28 mouse cellular contexts compared by ENCODE assay signal in the genomic region with DNA sequence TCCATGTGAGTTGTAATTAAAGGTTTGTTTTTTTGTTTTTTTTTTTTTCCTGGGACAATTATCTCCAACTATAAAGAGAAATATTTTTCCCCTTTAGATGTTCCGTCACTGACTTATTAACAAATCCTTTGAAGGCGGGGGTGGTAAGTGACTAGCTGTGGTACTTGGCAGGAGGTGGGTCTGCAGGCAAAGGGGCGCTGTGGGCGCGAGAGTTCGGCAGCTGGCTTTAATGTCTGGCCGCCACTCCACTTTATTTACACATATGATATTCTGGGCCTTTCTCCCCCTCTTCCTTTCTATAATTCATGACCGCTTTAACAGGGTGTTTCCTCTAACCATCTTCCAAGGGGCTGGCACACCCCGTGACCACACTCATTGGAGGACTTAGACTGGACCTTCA. TPM values are rescaled to one million over a fixed set of nuclear protein-coding genes. Genes with fewer than 3 reads are reported as not detected.
DNase-seq lines count a peak whose midpoint lies in the region; ATAC-seq and TF ChIP-seq lines count a peak whose summit lies in the region.
"Had no signal": no experiment of that assay in that cellular context is flagged by ENCODE, and none has a peak within 500 bp of the region (broad histone marks: within the 10 kb centered on the region; RNA-seq: fewer than 3 reads in every experiment).

No protein-coding gene starts in this region.

- DNase-seq in forebrain, embryonic 14.5 days (ENCODE audit: low spot score) = peak; percentile 35
- no peak for DNase-seq in forebrain, postnatal 0 days
- DNase-seq in lung, embryonic 14.5 days = peak; percentile 21
- DNase-seq in lung, postnatal 0 days (ENCODE audit: low spot score) = no peak
- no peak for DNase-seq in layer of hippocampus, adult 18-20 months (ENCODE audit: low spot score in 2 of 2)
- DNase-seq: adrenal gland, postnatal 36 days; cerebellum, adult 11 months; cerebellum, postnatal 10 days; gastrocnemius, postnatal 36 days; heart, adult 2 months; kidney, adult 18-20 months; kidney, postnatal 4 days; layer of hippocampus, adult 9-11 months; lung, postnatal 4 days; thymus, postnatal 25 days had no signal

- no peaks in the 10 kb centered on the region for H3K36me3 ChIP-seq in forebrain, embryonic 14.5 days (ENCODE audit: control insufficient read depth, insufficient read depth, low read length)
- H3K36me3 ChIP-seq in forebrain, postnatal 0 days (ENCODE audit: insufficient read depth) = no peaks in the 10 kb centered on the region
- H3K36me3 ChIP-seq in lung, embryonic 14.5 days (ENCODE audit: insufficient read depth) = no peaks in the 10 kb centered on the region
- no peaks in the 10 kb centered on the region for H3K36me3 ChIP-seq in lung, postnatal 0 days (ENCODE audit: insufficient read depth, low read length)
- H3K36me3 ChIP-seq in forebrain, embryonic 15.5 days = no peaks in the 10 kb centered on the region
- H3K36me3 ChIP-seq in midbrain, embryonic 15.5 days (replicated peaks) = no peaks in the 10 kb centered on the region
- H3K36me3 ChIP-seq: embryonic facial prominence, embryonic 10.5 days; limb, embryonic 15.5 days; lung, embryonic 15.5 days had no signal

- no peak for TF ChIP-seq EP300 in lung, postnatal 0 days (IDR thresholded peaks at IDR 0.05)

- no peak overlapping the region for H3K27ac ChIP-seq in forebrain, embryonic 14.5 days (ENCODE audit: low read depth, low read length)
- no peak overlapping the region for H3K27ac ChIP-seq in forebrain, postnatal 0 days (ENCODE audit: low read depth, low read length)
- no peak overlapping the region for H3K27ac ChIP-seq in lung, embryonic 14.5 days (ENCODE audit: low read depth)
- H3K27ac ChIP-seq in lung, postnatal 0 days (ENCODE audit: low read length) = no peak overlapping the region
- H3K27ac ChIP-seq in forebrain, embryonic 15.5 days (replicated peaks) = peak overlapping the region; percentile 70; the same call in 1 of the 2 replicates
- H3K27ac ChIP-seq in midbrain, embryonic 15.5 days = peak overlapping the region; percentile 55
- H3K27ac ChIP-seq: embryonic facial prominence, embryonic 10.5 days; heart, adult 2 months; limb, embryonic 15.5 days; liver, embryonic 14.5 days; lung, embryonic 15.5 days had no signal

- no peak overlapping the region for H3K4me3 ChIP-seq in forebrain, embryonic 14.5 days (ENCODE audit: low read depth, low read length)
- H3K4me3 ChIP-seq in forebrain, postnatal 0 days (ENCODE audit: low read depth, low read length) = no peak overlapping the region
- no peak overlapping the region for H3K4me3 ChIP-seq in lung, embryonic 14.5 days (ENCODE audit: low read depth, low read length)
- H3K4me3 ChIP-seq in lung, postnatal 0 days (ENCODE audit: low read depth, low read length) = no peak overlapping the region
- no peak overlapping the region for H3K4me3 ChIP-seq in forebrain, embryonic 15.5 days
- no peak overlapping the region for H3K4me3 ChIP-seq in midbrain, embryonic 15.5 days
- H3K4me3 ChIP-seq: embryonic facial prominence, embryonic 10.5 days; heart, adult 2 months; limb, embryonic 15.5 days; lung, embryonic 15.5 days had no signal

- WGBS in forebrain, embryonic 14.5 days = 48% methylated on average over 9 of the region's 9 CpGs
- 33% methylated on average over 9 of the region's 9 CpGs for WGBS in forebrain, postnatal 0 days
- 30% methylated on average over 9 of the region's 9 CpGs for WGBS in lung, embryonic 14.5 days
- 40% methylated on average over 9 of the region's 9 CpGs for WGBS in lung, postnatal 0 days
- 54% methylated on average over 9 of the region's 9 CpGs for WGBS in forebrain, embryonic 15.5 days
- 50% methylated on average over 9 of the region's 9 CpGs for WGBS in midbrain, embryonic 15.5 days

- H3K9me3 ChIP-seq in forebrain, embryonic 14.5 days (replicated peaks; ENCODE audit: control insufficient read depth, low read length) = no peaks in the 10 kb centered on the region
- no peaks in the 10 kb centered on the region for H3K9me3 ChIP-seq in forebrain, postnatal 0 days (ENCODE audit: low read length)
- H3K9me3 ChIP-seq in lung, embryonic 14.5 days (ENCODE audit: low read depth, low read length) = no peaks in the 10 kb centered on the region
- H3K9me3 ChIP-seq in lung, postnatal 0 days (ENCODE audit: low read length) = no peaks in the 10 kb centered on the region
- no peaks in the 10 kb centered on the region for H3K9me3 ChIP-seq in forebrain, embryonic 15.5 days
- H3K9me3 ChIP-seq in midbrain, embryonic 15.5 days = no peaks in the 10 kb centered on the region
- H3K9me3 ChIP-seq: embryonic facial prominence, embryonic 10.5 days; limb, embryonic 15.5 days; lung, embryonic 15.5 days had no signal

- 0 out of 2 replicates have a peak, but pooled peaks cover 3% of the 10 kb centered on the region for H3K27me3 ChIP-seq in forebrain, embryonic 14.5 days (replicated peaks; ENCODE audit: control insufficient read depth, insufficient read depth, low read length)
- H3K27me3 ChIP-seq in forebrain, postnatal 0 days (ENCODE audit: insufficient read depth, low read length) = no peaks in the 10 kb centered on the region
- H3K27me3 ChIP-seq in lung, embryonic 14.5 days (ENCODE audit: insufficient read depth, low read length) = no peaks in the 10 kb centered on the region
- no peaks in the 10 kb centered on the region for H3K27me3 ChIP-seq in lung, postnatal 0 days (replicated peaks; ENCODE audit: insufficient read depth, low read length)
- no peaks in the 10 kb centered on the region for H3K27me3 ChIP-seq in forebrain, embryonic 15.5 days
- H3K27me3 ChIP-seq in midbrain, embryonic 15.5 days (replicated peaks) = no peaks in the 10 kb centered on the region
- H3K27me3 ChIP-seq: lung, embryonic 15.5 days had no signal

- no peak overlapping the region for H3K9ac ChIP-seq in forebrain, embryonic 14.5 days (ENCODE audit: low read length)
- H3K9ac ChIP-seq in forebrain, postnatal 0 days = no peak overlapping the region
- H3K9ac ChIP-seq in lung, embryonic 14.5 days = no peak overlapping the region
- H3K9ac ChIP-seq in lung, postnatal 0 days (replicated peaks; ENCODE audit: low read depth) = no peak overlapping the region
- H3K9ac ChIP-seq in forebrain, embryonic 15.5 days (replicated peaks) = no peak overlapping the region
- no peak overlapping the region for H3K9ac ChIP-seq in midbrain, embryonic 15.5 days
- H3K9ac ChIP-seq: limb, embryonic 15.5 days; liver, embryonic 14.5 days; lung, embryonic 15.5 days had no signal

- no peak overlapping the region for H3K4me2 ChIP-seq in forebrain, embryonic 14.5 days (ENCODE audit: low read length)
- no peak overlapping the region for H3K4me2 ChIP-seq in forebrain, postnatal 0 days (ENCODE audit: low read depth)
- no peak overlapping the region for H3K4me2 ChIP-seq in lung, embryonic 14.5 days
- no peak overlapping the region for H3K4me2 ChIP-seq in lung, postnatal 0 days (replicated peaks; ENCODE audit: low read depth, low read length)
- H3K4me2 ChIP-seq in forebrain, embryonic 15.5 days (replicated peaks) = no peak overlapping the region
- H3K4me2 ChIP-seq in midbrain, embryonic 15.5 days = no peak overlapping the region
- H3K4me2 ChIP-seq: limb, embryonic 15.5 days; lung, embryonic 15.5 days had no signal

- no peak for ATAC-seq in forebrain, embryonic 14.5 days
- no peak for ATAC-seq in forebrain, postnatal 0 days
- no peak; the same call in 1 of the 2 replicates for ATAC-seq in lung, embryonic 14.5 days (ENCODE audit: insufficient read depth)
- no peak for ATAC-seq in lung, postnatal 0 days
- ATAC-seq in forebrain, embryonic 15.5 days (replicated peaks) = no peak
- no peak for ATAC-seq in midbrain, embryonic 15.5 days (replicated peaks)
- no peak for ATAC-seq in activated CD4-positive, CD25-positive, alpha-beta regulatory T cell, adult 4 months
- ATAC-seq: CD4-positive, CD25-positive, alpha-beta regulatory T cell, adult 4 months; inflammation-experienced regulatory T-cells, adult 6 months had no signal

- H3K4me1 ChIP-seq in forebrain, embryonic 14.5 days (ENCODE audit: control insufficient read depth, insufficient read depth, low read length) = peaks cover 4% of the 10 kb centered on the region; the same call in 1 of the 2 replicates
- no peaks in the 10 kb centered on the region for H3K4me1 ChIP-seq in forebrain, postnatal 0 days (ENCODE audit: insufficient read depth)
- H3K4me1 ChIP-seq in lung, embryonic 14.5 days (ENCODE audit: insufficient read depth) = no peaks in the 10 kb centered on the region
- H3K4me1 ChIP-seq in lung, postnatal 0 days (ENCODE audit: insufficient read depth, low read depth, low read length) = no peaks in the 10 kb centered on the region
- peaks cover 25% of the 10 kb centered on the region for H3K4me1 ChIP-seq in forebrain, embryonic 15.5 days
- peaks cover 39% of the 10 kb centered on the region for H3K4me1 ChIP-seq in midbrain, embryonic 15.5 days

- TF ChIP-seq CTCF in forebrain, postnatal 0 days (IDR thresholded peaks at IDR 0.05; ENCODE audit: low read depth) = no peak
- TF ChIP-seq CTCF in lung, embryonic 14.5 days (IDR thresholded peaks at IDR 0.05; ENCODE audit: low read depth) = no peak
- no peak for TF ChIP-seq CTCF in lung, postnatal 0 days (IDR thresholded peaks at IDR 0.05)

RNA-seq across cellular contexts. Expression of a gene that starts 5.4 kb away (rescaled TPM):
- not detected in 2 replicates for polyA plus RNA-seq in forebrain, embryonic 14.5 days (2014; fragmentation: Nextera tagmentation; extraction: Ambion mirVana)
- 0.23 TPM in 1 of 2 replicates, not detected in the other for total RNA-seq in forebrain, postnatal 0 days (2014; rRNA removed)
- polyA plus RNA-seq in forebrain, postnatal 0 days (2015; fragmentation: Nextera tagmentation; extraction: Ambion mirVana) = 0.18 TPM in 1 of 2 replicates, not detected in the other
- not detected in 2 replicates for polyA plus RNA-seq in lung, embryonic 14.5 days (2014; fragmentation: Nextera tagmentation; extraction: Ambion mirVana)
- not detected in 2 replicates for polyA plus RNA-seq in lung, postnatal 0 days (2015; fragmentation: Nextera tagmentation; extraction: Ambion mirVana)
- polyA plus RNA-seq in forebrain, embryonic 15.5 days (2015; fragmentation: Nextera tagmentation; extraction: Ambion mirVana) = 1.2 TPM in 2 replicates
- 0.98 and 1.3 TPM in 2 replicates for polyA plus RNA-seq in midbrain, embryonic 15.5 days (2015; fragmentation: Nextera tagmentation; extraction: Ambion mirVana)
- 1 to 10 TPM in 1 of 2 experiments, under 1 TPM in 1; 0.66 to 1.3 TPM for total RNA-seq in layer of hippocampus, adult 18-20 months (2021)
- polyA plus RNA-seq in activated CD4-positive, CD25-positive, alpha-beta regulatory T cell, adult 4 months (2017; shearing (Covaris generic)) = not detected
- total RNA-seq: adrenal gland, postnatal 36 days; gastrocnemius, postnatal 36 days; heart, adult 2 months; heart, postnatal 25 days; megakaryocyte-erythroid progenitor cell, adult 5-6 weeks had no signal
- polyA plus RNA-seq: CD4-positive, CD25-positive, alpha-beta regulatory T cell, adult 4 months; heart, adult 2 months; heart, embryonic 14.5 days; inflammation-experienced regulatory T-cells, adult 6 months; limb, embryonic 15.5 days; liver, embryonic 14.5 days; lung, embryonic 15.5 days; spleen, adult 2 months had no signal

RNA-seq across cellular contexts. Expression of a gene that starts 40.6 kb away (rescaled TPM):
- 14.8 and 15.3 TPM in 2 replicates for polyA plus RNA-seq in forebrain, embryonic 14.5 days (2014; fragmentation: Nextera tagmentation; extraction: Ambion mirVana)
- total RNA-seq in forebrain, postnatal 0 days (2014; rRNA removed) = 19.7 and 30.5 TPM in 2 replicates
- polyA plus RNA-seq in forebrain, postnatal 0 days (2015; fragmentation: Nextera tagmentation; extraction: Ambion mirVana) = 20.2 and 31.1 TPM in 2 replicates
- polyA plus RNA-seq in lung, embryonic 14.5 days (2014; fragmentation: Nextera tagmentation; extraction: Ambion mirVana) = 0.11 and 0.41 TPM in 2 replicates
- 0.10 and 0.14 TPM in 2 replicates for polyA plus RNA-seq in lung, postnatal 0 days (2015; fragmentation: Nextera tagmentation; extraction: Ambion mirVana)
- 21.5 and 21.8 TPM in 2 replicates for polyA plus RNA-seq in forebrain, embryonic 15.5 days (2015; fragmentation: Nextera tagmentation; extraction: Ambion mirVana)
- polyA plus RNA-seq in midbrain, embryonic 15.5 days (2015; fragmentation: Nextera tagmentation; extraction: Ambion mirVana) = 16.8 and 22.6 TPM in 2 replicates
- 10 to 100 TPM; 49.2 to 54.0 TPM for total RNA-seq in layer of hippocampus, adult 18-20 months (2021)
- polyA plus RNA-seq in activated CD4-positive, CD25-positive, alpha-beta regulatory T cell, adult 4 months (2017; shearing (Covaris generic)) = not detected
- polyA plus RNA-seq: CD4-positive, CD25-positive, alpha-beta regulatory T cell, adult 4 months; inflammation-experienced regulatory T-cells, adult 6 months had no signal

Comparison
In these comparisons a context has a peak if more than half of its experiments do, and no peak if none do; other contexts are left out.
1. DNase-seq: peak in forebrain, embryonic 14.5 days (single experiment) and lung, embryonic 14.5 days (single experiment); none in forebrain, postnatal 0 days (single experiment), lung, postnatal 0 days (single experiment) and layer of hippocampus, adult 18-20 months (0 of 2).
2. H3K27ac ChIP-seq: peak in forebrain, embryonic 15.5 days (single experiment) and midbrain, embryonic 15.5 days (single experiment); none in forebrain, embryonic 14.5 days (single experiment), forebrain, postnatal 0 days (single experiment), lung, embryonic 14.5 days (single experiment) and lung, postnatal 0 days (single experiment).
3. RNA of a gene that starts 40.6 kb away (polyA plus RNA-seq): 21.5 to 21.8 TPM in forebrain, embryonic 15.5 days, 20.2 to 31.1 TPM in forebrain, postnatal 0 days, 16.8 to 22.6 TPM in midbrain, embryonic 15.5 days and 14.8 to 15.3 TPM in forebrain, embryonic 14.5 days; 0.11 to 0.41 TPM in lung, embryonic 14.5 days, 0.10 to 0.14 TPM in lung, postnatal 0 days and not detected in activated CD4-positive, CD25-positive, alpha-beta regulatory T cell, adult 4 months; every median in the first group is over 10 times any median in the second.